1 mouse cellular context compared by ENCODE assay signal in the genomic region with DNA sequence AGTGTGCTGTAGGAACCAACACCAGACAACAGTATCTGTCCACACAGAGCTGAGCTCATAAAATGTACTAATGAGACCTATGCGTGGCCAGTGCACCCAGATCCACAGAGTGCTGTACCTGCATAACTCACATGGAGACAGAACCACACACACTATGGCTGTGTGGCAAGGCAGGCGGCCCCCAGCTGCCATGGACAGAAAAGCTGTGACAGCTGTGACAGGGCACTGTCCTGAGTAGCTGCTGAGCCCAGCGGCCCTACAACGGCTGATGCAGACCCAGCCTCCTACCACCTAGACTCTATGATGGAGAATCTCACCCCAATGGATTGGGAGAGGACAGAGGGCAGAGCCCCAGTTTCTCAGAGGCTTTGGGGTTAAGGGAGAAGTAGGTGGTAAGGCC.
TF ChIP-seq lines count a peak whose summit lies in the region.

No protein-coding gene starts in this region.

TF ChIP-seq in CH12.LX, 34 proteins besides CTCF, POLR2A, EP300 and RAD21:
- TF ChIP-seq MYC (IDR thresholded peaks at IDR 0.05; ENCODE audit: low read depth, low read length) = no peak
- TF ChIP-seq RCOR1 (conservative IDR thresholded peaks at IDR 0.05; ENCODE audit: low read depth, low read length) = no peak
- no peak for TF ChIP-seq TBP (conservative IDR thresholded peaks at IDR 0.05; ENCODE audit: low read depth, low read length)
- no peak for TF ChIP-seq POLR2AphosphoS2 (IDR thresholded peaks at IDR 0.05; ENCODE audit: low read depth, low read length)
- TF ChIP-seq MEF2A (IDR thresholded peaks at IDR 0.05; ENCODE audit: borderline replicate concordance, low read depth, low read length) = no peak
- no peak for TF ChIP-seq TCF12 (IDR thresholded peaks at IDR 0.05; ENCODE audit: low read depth, low read length)
- no peak for TF ChIP-seq HCFC1 (IDR thresholded peaks at IDR 0.05; ENCODE audit: low read depth, low read length)
- TF ChIP-seq UBTF (IDR thresholded peaks at IDR 0.05; ENCODE audit: low read depth, low read length) = no peak
- no peak for TF ChIP-seq MAZ (IDR thresholded peaks at IDR 0.05; ENCODE audit: low read depth, low read length)
- no peak for TF ChIP-seq USF1 (IDR thresholded peaks at IDR 0.05; ENCODE audit: low read depth, low read length)
- no peak for TF ChIP-seq ZC3H11A (IDR thresholded peaks at IDR 0.05; ENCODE audit: low read depth, low read length)
- no peak for TF ChIP-seq ZKSCAN1 (IDR thresholded peaks at IDR 0.05; ENCODE audit: borderline replicate concordance, low read depth, low read length)
- TF ChIP-seq JUN (IDR thresholded peaks at IDR 0.05; ENCODE audit: insufficient read depth, low read depth, low read length) = no peak
- TF ChIP-seq SMC3 (IDR thresholded peaks at IDR 0.05; ENCODE audit: low read depth, low read length) = no peak
